Comparison of ENCODE assay signal across 26 mouse cellular contexts in the genomic region with DNA sequence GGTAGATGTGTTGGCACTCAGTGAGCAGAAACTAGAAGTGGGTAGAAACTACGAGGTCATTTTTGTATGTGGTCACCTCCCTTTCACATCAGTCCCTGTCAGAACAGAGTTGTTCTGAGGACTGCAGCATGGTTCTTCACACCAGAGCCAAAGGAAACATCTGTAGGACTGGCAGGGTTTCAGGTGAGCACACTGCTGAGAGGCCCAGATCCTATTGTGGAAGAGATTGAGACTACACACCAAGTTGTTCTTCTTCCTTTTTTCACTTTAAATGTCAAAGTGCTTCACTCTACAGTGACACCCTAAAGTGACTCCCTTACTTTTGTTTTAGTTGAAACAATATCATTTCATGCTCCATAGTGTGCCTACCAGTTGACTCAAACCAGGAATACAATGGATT.
DNase-seq lines count a peak whose midpoint lies in the region; ATAC-seq and TF ChIP-seq lines count a peak whose summit lies in the region.
"Had no signal": no experiment of that assay in that cellular context is flagged by ENCODE, and none has a peak within 500 bp of the region (broad histone marks: within the 10 kb centered on the region; RNA-seq: fewer than 3 reads in every experiment).

No protein-coding gene starts in this region.

- H3K36me3 ChIP-seq in spleen, adult 2 months (ENCODE audit: control insufficient read depth, insufficient read depth, low read length), result 0 out of 2 replicates have a peak, but pooled peaks cover 2% of the 10 kb centered on the region
- H3K36me3 ChIP-seq: embryonic facial prominence, embryonic 12.5 days; intestine, embryonic 15.5 days; neural tube, embryonic 15.5 days had no signal

- ATAC-seq in granulocyte monocyte progenitor cell, adult 5-6 weeks (replicated peaks; ENCODE audit: poor library complexity, severe bottlenecking), result peak; percentile 24; the same call in 1 of the 2 replicates
- peak; percentile 42; the same call in 1 of the 2 replicates for ATAC-seq in monocyte, adult 5-6 weeks (replicated peaks; ENCODE audit: insufficient number of reproducible peaks, low FRiP score, low TSS enrichment, poor library complexity, severe bottlenecking)
- ATAC-seq: forebrain, embryonic 14.5 days; intestine, embryonic 15.5 days; lung, postnatal 0 days had no signal

- no peaks in the 10 kb centered on the region for H3K27me3 ChIP-seq in spleen, adult 2 months (ENCODE audit: control insufficient read depth, insufficient read depth, low read length)
- H3K27me3 ChIP-seq: embryonic facial prominence, embryonic 12.5 days; intestine, embryonic 15.5 days; neural tube, embryonic 15.5 days had no signal

- TF ChIP-seq CTCF in spleen, adult 2 months (IDR thresholded peaks at IDR 0.05; ENCODE audit: extremely low read depth, insufficient read depth, insufficient read length, insufficient replicate concordance), result no peak

- no peak for TF ChIP-seq POLR2A in spleen, adult 2 months (IDR thresholded peaks at IDR 0.05; ENCODE audit: low read depth, low read length)

- peak overlapping the region; percentile 80 for H3K27ac ChIP-seq in spleen, adult 2 months (ENCODE audit: insufficient read depth, low read length)
- H3K27ac ChIP-seq: embryonic facial prominence, embryonic 12.5 days; intestine, embryonic 15.5 days; kidney, postnatal 0 days; neural tube, embryonic 15.5 days; stomach, postnatal 0 days had no signal

- H3K4me1 ChIP-seq in spleen, adult 2 months (ENCODE audit: control insufficient read depth, insufficient read depth, insufficient read length), result peaks cover 34% of the 10 kb centered on the region
- H3K4me1 ChIP-seq: intestine, embryonic 15.5 days had no signal

- 11% methylated on average over 1 of the region's 1 CpGs for WGBS in spleen, adult 2 months

- peak; percentile 82 for DNase-seq in heart, adult 11 months
- no peak for DNase-seq in heart, postnatal 10 days
- DNase-seq in spleen, adult 2 months (ENCODE audit: low read depth in 1 of 2, low spot score in 2 of 2), result no peak
- DNase-seq in spleen, postnatal 4 days (ENCODE audit: low spot score in 2 of 2), result no peak
- DNase-seq in lung, postnatal 25 days (ENCODE audit: low spot score), result no peak
- no peak for DNase-seq in gastrocnemius, postnatal 14 days
- DNase-seq: adrenal gland, postnatal 25 days; cerebellum, adult 2 months; cerebellum, postnatal 14 days; embryo, embryonic 11 days; kidney, adult 2 months; kidney, postnatal 4 days; lung, adult 18-20 months; midbrain, embryonic 14.5 days; retina, postnatal 1 day; right cerebral cortex, postnatal 14 days; thymus, adult 18-20 months had no signal

- intact Hi-C loops in heart, postnatal 10 days (cut with DNase I), result no loop called here
- intact Hi-C loops in gastrocnemius, postnatal 14 days (cut with DNase I; ENCODE audit: low total_unique reads), result no loop called here

- H3K4me3 ChIP-seq in spleen, adult 2 months (ENCODE audit: extremely low read depth, insufficient read depth, insufficient read length), result no peak overlapping the region
- H3K4me3 ChIP-seq: embryonic facial prominence, embryonic 12.5 days; intestine, embryonic 15.5 days; neural tube, embryonic 15.5 days had no signal
